Mouse (Mus musculus) midbrain, embryonic 10.5 days (tissue): Measurements from ENCODE around the gene Ppp4r3b. TPM values are rescaled to one million over a fixed set of nuclear protein-coding genes. Genes with fewer than 3 reads are reported as not detected.

Source experiments
- DNase-seq: peaks from one replicate; pipeline ENCODE4 v3.0.0-alpha.2; 2017; ENCODE audit warnings: low spot score
- H3K27ac ChIP-seq: fragments of 300-500 bp; sonication (generic); replicated peaks from 2 replicates; pipeline ENCODE4 v1.5.1; 2016; ENCODE audit warnings: mild to moderate bottlenecking
- H3K27me3 ChIP-seq: fragments of 300-500 bp; sonication (generic); 2 replicates; pipeline ENCODE4 v1.6.1; 2016; ENCODE audit warnings: low read depth, mild to moderate bottlenecking; ENCODE audit not compliant: poor library complexity, severe bottlenecking
- H3K36me3 ChIP-seq: fragments of 300-500 bp; sonication (generic); 2 replicates; pipeline ENCODE4 v1.6.1; 2016; ENCODE audit warnings: mild to moderate bottlenecking, moderate library complexity
- H3K4me1 ChIP-seq: fragments of 300-500 bp; sonication (generic); 2 replicates; pipeline ENCODE4 v1.6.1; 2016
- H3K4me3 ChIP-seq: fragments of 300-500 bp; sonication (generic); 2 replicates; pipeline ENCODE4 v1.5.1; 2016; ENCODE audit warnings: mild to moderate bottlenecking, moderate library complexity
- H3K9me3 ChIP-seq: fragments of 300-500 bp; sonication (generic); replicated peaks from 2 replicates; pipeline ENCODE4 v1.6.1; 2016; ENCODE audit warnings: mild to moderate bottlenecking
- WGBS: fragments of 180-500 bp; shearing (Covaris S2); methylation state at CpG from one replicate; pipeline ENCODE4 v1.1.7; 2016; 5-methylcytosine and 5-hydroxymethylcytosine counted together
- polyA plus RNA-seq: library from polyadenylated mRNA; unstranded; fragments of >200 nt; fragmentation: Nextera tagmentation; extraction: Ambion mirVana; gene quantifications from 2 replicates; pipeline ENCODE4 v1.2.1, GENCODE M21; 2016

The Ppp4r3b gene
- polyA plus RNA-seq, 1 experiment from 2014 or later, result 103 TPM

DNA sequence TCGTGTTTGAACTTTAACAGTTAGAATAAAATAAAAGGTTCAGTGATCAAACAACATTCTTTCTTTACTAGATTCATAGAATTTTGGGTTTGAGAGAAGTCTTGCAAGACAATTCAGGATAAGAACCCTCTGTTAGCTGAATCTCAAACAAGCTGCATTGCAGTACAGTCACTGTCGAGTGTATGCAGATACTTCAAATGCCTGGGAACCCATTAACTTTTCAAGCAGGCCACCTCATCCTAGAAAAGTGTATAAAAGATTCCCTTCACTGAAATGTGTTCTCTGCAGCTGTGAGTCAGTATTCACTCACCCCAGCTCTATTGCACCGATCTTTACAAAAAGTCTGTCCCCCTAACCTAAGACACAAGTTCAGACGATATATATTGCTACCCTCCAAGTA, 73.3 kb downstream of the Ppp4r3b start:
- peaks cover 16% of the 10 kb centered on the region for H3K4me1 ChIP-seq

GRCm38 (mm10) chr11:29246883-29247650, 74.4 kb downstream of the Ppp4r3b start, which contains the start of gene Cfap36:
Cfap36 (minus strand) TSS chr11:29247409.
- under 1% methylated on average over 53 of the region's 53 CpGs for WGBS
- H3K9me3 ChIP-seq, result no peaks in the 10 kb centered on the region
- H3K4me3 ChIP-seq, result peak within 1 kb of the TSS; percentile 78
- 0 out of 2 replicates have a peak, but pooled peaks cover 6% of the 10 kb centered on the region for H3K27me3 ChIP-seq
- peak within 1 kb of the TSS; percentile 89 for H3K27ac ChIP-seq
- peaks cover 16% of the 10 kb centered on the region for H3K4me1 ChIP-seq
- peaks cover 25% of the 10 kb centered on the region for H3K36me3 ChIP-seq
- peak; percentile 94 for DNase-seq

More for the DNA sequence above, 73.3 kb downstream of the Ppp4r3b start:
- 0 out of 2 replicates have a peak, but pooled peaks cover 6% of the 10 kb centered on the region for H3K27me3 ChIP-seq
- H3K9me3 ChIP-seq, result no peaks in the 10 kb centered on the region
- no peak overlapping the region for H3K27ac ChIP-seq
- H3K36me3 ChIP-seq, result peaks cover 32% of the 10 kb centered on the region
- peak overlapping the region; percentile 78 for H3K4me3 ChIP-seq
- WGBS, result 79% methylated on average over 4 of the region's 4 CpGs
- DNase-seq, result no peak

- peak; percentile 12 for DNase-seq
- H3K36me3 ChIP-seq, result peaks cover 18% of the 10 kb centered on the region
- peak overlapping the region; percentile 78 for H3K4me3 ChIP-seq
- 0 out of 2 replicates have a peak, but pooled peaks cover 6% of the 10 kb centered on the region for H3K27me3 ChIP-seq
- no peaks in the 10 kb centered on the region for H3K9me3 ChIP-seq
- H3K4me1 ChIP-seq, result peaks cover 16% of the 10 kb centered on the region
- H3K27ac ChIP-seq, result peak overlapping the region; percentile 89
- WGBS, result 93% methylated on average over 1 of the region's 1 CpGs
These were observed 75.0 kb downstream of the Ppp4r3b start for GRCm38 (mm10) chr11:29247725-29248124.

- peaks cover 12% of the 10 kb centered on the region for H3K36me3 ChIP-seq
- H3K9me3 ChIP-seq, result no peaks in the 10 kb centered on the region
- H3K4me1 ChIP-seq, result peaks cover 16% of the 10 kb centered on the region
- 94% methylated on average over 5 of the region's 5 CpGs for WGBS
- H3K27me3 ChIP-seq, result 0 out of 2 replicates have a peak, but pooled peaks cover 6% of the 10 kb centered on the region
- DNase-seq, result no peak
- no peak overlapping the region for H3K27ac ChIP-seq
- H3K4me3 ChIP-seq, result no peak overlapping the region
These were observed 75.7 kb downstream of the Ppp4r3b start for GRCm38 (mm10) chr11:29248386-29248785.

DNA sequence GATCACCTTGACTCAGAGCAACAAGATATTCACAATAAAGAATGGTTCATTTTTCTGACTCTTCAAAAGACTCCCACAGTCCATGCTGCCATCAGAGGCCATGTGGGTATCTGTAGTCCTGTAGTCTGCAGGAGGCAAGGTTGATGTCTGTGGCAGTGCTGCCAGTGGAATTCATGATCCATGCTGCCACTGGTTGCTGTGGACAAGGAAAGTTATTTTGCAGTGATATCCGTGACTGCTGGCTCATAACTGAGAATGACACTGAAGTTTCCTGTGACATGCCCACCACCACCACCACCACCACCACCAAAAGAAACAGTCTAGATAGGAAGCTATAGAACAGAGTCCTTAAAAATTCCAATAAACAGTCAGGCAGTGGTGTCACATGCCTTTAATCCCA, 82.0 kb downstream of the Ppp4r3b start:
- 69% methylated on average over 1 of the region's 1 CpGs for WGBS
- DNase-seq, result no peak
- H3K4me1 ChIP-seq, result no peaks in the 10 kb centered on the region
- H3K27ac ChIP-seq, result no peak overlapping the region
- H3K27me3 ChIP-seq, result no peaks in the 10 kb centered on the region
- no peaks in the 10 kb centered on the region for H3K9me3 ChIP-seq
- H3K4me3 ChIP-seq, result no peak overlapping the region
- no peaks in the 10 kb centered on the region for H3K36me3 ChIP-seq

GRCm38 (mm10) chr11:29267824-29268223, 95.1 kb downstream of the Ppp4r3b start:
- H3K27ac ChIP-seq, result no peak overlapping the region
- WGBS, result 39% methylated on average over 3 of the region's 3 CpGs
- no peaks in the 10 kb centered on the region for H3K4me1 ChIP-seq
- DNase-seq, result peak; percentile 34
- no peak overlapping the region for H3K4me3 ChIP-seq
- H3K9me3 ChIP-seq, result 0 out of 2 replicates have a peak, but pooled peaks cover 2% of the 10 kb centered on the region
- H3K36me3 ChIP-seq, result no peaks in the 10 kb centered on the region
- H3K27me3 ChIP-seq, result no peaks in the 10 kb centered on the region

Other genes starting within 250 kb of the Ppp4r3b start
- 37.3 and 42.3 TPM in 2 replicates for gene Pnpt1, start 42.1 kb upstream of the Ppp4r3b start, polyA plus RNA-seq
- 64.1 and 67.6 TPM in 2 replicates for gene Cfap36, start 74.5 kb downstream of the Ppp4r3b start, polyA plus RNA-seq
- gene Ccdc88a, start 200.8 kb downstream of the Ppp4r3b start, polyA plus RNA-seq, result 35.9 and 43.2 TPM in 2 replicates